Mouse (Mus musculus): Measurements from ENCODE around the gene Hecw2. TPM values are rescaled to one million over a fixed set of nuclear protein-coding genes. Genes with fewer than 3 reads are reported as not detected.

Hecw2 gene
- total RNA-seq (2017), result not detected in 2 replicates

DNA sequence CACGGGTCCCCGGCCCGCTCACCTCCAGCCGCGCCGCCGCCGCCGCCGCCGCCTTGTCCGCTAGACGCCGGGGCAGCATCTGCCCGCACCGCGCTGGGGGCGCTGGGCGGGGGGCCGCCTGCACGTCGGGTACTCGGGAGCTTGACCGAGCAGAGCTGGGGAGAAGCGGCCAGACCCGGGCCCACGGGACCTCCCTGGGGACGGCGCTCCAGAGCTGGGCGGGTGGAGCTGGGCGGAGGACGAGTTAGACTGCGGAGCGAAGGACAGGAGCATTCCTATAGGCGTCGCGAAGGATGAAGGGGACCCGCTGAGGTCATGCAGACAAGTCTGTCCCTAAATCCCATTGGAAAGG is at the start of gene Hecw2:
Gene Hecw2 (minus strand): TSS at position 215 of the 352 bp plus-strand sequence.
- ATAC-seq (replicated peaks; ENCODE audit: low read depth, poor library complexity, severe bottlenecking), result peak; percentile 45; the same call in 1 of the 2 replicates

DNA sequence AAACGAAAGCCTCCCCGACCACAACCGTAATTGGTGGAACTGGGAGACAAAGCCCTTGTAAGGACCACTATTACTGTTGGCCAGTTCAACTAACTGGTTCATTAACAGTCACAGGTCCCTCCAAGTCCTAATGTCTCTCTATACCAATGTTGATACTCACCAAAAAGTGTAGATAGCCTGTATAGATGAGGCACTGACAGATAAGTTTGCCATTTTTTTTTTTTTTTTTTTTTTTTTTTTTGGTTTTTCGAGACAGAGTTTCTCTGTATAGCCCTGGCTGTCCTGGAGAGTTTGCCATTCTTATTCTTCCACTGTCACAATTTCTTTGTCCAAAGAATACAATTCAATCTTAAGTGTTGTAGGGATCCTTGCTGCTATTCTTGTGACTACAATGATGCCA is 47.8 kb upstream of the Hecw2 start:
- no peak for ATAC-seq (replicated peaks; ENCODE audit: low read depth, poor library complexity, severe bottlenecking)

DNA sequence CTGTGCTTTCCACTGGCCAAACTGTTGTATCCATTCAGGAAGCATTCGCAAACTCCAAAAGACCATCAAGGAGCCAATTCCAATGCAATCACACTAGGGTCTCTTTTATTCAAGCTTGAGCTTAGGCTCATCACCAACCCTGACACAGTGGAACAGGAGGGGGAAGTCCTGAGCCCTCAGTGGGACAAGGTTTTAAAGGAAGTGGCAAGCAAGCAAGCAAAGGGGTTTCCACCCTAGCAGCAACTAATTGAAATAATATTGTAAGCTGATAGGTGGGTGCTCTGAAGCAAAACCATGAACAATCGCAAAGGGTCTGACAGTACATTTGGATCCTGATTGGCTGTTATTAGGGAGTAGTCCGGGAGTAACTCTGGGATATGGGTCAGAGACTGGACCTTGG is 25.3 kb upstream of the Hecw2 start:
- ATAC-seq (replicated peaks; ENCODE audit: low read depth, poor library complexity, severe bottlenecking), result no peak

DNA sequence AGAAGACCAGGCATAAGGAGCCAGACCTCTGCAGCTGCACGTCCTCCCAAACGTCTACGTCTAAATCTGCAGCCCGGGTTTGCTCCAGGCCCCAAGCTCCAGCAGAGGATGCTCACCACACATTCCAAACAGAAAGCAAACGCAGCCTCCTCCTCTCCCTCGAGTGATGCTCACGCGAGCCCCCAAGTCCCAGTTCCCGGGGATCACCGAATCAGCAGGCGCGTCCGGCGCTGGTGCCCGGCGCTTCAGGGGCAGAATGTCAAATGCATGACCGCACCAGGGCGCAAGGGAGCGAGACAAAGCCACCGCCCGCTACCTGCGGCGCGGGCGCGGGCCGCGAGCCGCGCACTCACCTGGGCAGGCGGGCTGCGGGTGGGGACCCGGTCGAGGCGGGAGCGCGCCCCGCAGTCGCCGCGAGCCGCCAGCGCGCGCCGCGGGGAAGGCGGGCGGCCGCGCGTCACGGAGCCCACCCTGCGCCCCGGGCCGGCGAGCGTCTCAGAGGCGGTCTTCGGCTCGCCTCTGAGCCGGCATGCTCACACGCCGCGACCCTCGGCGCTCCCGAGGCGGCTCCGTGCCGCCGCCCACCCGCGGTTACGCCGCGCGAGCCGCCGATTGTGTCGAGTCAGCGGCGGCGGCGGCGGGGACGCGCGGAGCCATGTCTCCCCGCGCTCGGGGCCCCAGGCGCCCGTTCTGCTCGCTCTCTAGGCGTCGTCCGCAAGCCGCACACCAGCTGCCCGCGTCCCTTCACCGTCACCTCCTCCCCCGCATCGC is 600 bp downstream of the Hecw2 start:
- ATAC-seq (replicated peaks; ENCODE audit: low read depth, poor library complexity, severe bottlenecking), result peak; percentile 63

DNA sequence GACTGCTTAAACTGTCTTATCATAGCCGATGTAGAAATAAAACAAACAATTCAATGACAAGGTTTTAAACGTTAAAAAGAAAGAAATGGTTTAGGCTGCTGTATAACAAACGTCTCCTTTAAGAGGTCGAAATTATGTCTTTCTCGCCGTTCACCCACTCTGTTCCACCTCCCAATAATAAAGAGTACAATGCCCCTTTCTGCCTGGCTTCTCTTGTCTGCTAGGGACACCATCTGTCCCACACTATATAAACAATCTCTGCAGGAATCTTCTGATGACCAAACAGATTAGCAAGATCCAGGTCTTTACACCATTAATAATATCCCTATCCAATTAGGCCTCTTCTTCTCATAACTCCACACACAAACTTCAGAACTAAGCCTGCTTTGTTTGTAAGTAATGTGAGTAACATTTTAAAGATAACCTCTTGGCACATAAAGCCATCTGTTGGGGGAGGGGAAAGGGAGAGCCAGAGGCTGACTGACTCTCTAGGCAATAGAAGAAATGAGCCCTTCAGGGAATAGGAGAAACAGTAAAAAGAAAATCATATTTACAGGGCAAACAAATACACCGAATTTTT is 1.7 kb downstream of the Hecw2 start:
- ATAC-seq (replicated peaks; ENCODE audit: low read depth, poor library complexity, severe bottlenecking), result no peak

DNA sequence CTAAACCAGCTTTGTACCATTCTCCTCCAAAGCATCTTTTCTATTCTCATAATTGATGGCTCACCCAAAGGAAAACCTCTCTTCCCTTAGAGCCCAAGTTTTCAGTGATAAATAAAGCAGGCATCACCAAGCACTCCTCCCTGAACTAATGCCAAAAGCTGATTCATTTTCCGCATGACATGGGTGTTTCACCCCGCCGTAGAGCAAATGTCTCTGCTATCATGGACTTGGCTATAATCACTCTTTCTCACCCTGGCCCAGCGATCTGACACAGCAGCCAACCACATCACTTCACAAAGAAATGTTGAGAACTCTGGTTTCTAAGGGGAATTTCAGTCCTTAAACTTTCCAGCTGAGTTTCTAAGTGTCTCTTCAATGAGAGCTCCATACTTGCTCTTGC is 7.4 kb downstream of the Hecw2 start:
- ATAC-seq (replicated peaks; ENCODE audit: low read depth, poor library complexity, severe bottlenecking), result no peak

DNA sequence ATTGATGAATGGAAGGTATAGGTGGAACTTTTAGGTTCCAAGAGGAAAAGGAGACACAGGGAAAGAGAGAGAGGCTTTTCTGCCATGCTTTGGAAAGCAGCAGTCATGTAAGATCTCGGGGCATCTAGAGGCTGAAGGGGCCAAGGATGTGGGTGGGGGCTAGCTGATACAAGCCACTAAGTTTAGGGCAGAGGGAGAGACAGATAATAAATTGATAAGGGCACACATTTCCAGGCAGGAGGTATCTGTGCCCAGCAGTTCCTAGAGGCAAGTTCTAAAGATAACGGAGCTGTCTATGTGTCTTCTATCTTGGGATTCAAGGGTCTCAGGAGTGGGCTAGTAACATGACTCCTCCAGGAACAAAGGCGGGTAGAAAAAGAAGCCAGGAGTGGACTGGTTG is 8.6 kb downstream of the Hecw2 start:
- no peak for ATAC-seq (replicated peaks; ENCODE audit: low read depth, poor library complexity, severe bottlenecking)

DNA sequence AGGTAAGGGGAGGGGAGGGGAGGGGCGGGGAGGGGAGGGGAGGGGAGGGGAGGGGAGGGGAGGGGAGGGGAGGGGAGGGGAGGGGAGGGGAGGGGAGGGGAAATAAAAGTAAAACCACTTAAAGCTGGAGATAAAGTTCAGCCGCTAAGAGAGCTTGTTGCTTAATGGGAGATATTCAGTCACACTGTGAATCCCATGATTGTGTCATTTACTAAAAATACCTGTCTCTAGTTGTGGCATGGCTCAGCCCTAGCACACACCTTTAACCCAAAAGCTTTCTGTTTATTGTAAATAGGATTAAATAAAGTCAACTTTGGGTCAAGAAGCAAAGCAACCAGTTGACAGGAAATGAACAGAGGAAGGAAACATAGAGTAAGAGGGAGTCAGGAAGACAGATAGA is 14.3 kb downstream of the Hecw2 start:
- no peak for ATAC-seq (replicated peaks; ENCODE audit: low read depth, poor library complexity, severe bottlenecking)

DNA sequence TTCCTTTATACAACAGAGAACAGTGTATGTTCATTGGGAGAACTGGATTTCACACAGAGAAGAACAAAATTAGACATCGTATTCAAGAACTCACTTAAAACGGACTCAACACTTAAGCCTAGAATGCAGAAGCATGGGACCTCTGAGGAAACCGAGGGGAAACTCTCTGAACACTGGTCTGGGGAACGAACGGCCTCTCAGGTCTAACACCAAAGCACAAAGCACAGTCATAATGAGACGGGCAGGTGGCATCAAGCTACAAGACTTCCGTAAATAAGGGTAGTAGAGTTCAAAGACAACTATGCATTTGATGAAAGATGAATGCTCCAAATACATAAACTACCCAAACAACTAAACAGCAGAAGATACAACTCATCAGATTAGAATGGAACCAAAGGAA is 15.8 kb downstream of the Hecw2 start:
- ATAC-seq (replicated peaks; ENCODE audit: low read depth, poor library complexity, severe bottlenecking), result no peak

DNA sequence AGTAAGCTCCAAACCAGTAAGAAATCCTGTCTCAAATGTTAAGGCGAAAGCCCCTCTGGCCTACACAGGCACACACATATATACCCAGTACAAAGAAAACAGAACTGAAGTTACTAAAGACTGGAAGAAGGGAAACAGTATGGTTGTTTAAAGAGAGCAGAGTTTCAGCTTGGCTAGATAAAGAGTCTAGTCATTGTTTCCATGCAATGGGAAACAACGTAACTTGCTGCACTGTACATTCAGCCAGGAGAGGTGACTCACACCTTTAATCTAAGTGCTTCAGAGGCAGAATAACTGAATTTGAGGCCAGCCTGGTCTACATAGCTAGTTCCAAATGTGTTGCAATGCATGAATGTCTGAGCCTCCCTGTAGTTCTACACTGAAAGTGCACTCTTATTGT is 18.4 kb downstream of the Hecw2 start:
- ATAC-seq (replicated peaks; ENCODE audit: low read depth, poor library complexity, severe bottlenecking), result no peak

DNA sequence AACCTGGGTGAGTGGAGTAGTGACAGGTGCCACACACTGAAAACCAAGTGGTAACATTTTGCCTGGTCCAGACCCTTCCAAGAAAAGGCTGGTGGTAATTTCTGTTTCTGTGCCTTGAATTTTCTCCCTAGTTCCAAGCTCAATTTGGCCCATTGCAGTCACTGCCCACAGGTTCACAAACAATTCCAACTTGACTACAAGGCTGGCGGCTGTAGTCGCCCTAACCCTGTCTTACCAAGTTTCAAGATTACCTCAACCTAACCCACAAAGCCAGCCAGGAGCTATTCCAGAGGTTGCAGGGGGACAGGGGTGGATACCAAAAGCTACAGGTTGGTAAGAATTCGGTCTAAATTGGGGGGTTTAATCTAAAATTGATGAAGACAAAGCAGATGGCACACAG is 27.0 kb downstream of the Hecw2 start:
- ATAC-seq (replicated peaks; ENCODE audit: low read depth, poor library complexity, severe bottlenecking), result no peak

DNA sequence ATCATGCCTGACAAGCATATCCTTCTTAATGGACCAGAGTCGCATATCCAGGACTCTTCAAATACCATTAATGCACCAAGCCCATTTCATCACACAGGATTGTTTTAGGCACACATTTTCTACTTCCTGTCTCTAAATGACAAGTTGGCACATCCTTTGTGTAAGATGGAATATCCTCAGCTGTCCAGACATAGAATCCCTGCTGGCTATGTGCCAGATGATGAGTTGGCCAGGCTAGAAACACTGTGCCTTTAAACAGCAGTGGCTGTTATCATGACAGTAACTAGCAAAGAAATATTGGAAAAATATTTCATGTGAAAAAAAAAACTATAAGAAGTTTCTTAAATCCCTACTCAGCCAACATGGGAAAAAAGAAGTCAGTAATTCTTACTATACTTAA is 35.4 kb downstream of the Hecw2 start:
- no peak for ATAC-seq (replicated peaks; ENCODE audit: low read depth, poor library complexity, severe bottlenecking)

DNA sequence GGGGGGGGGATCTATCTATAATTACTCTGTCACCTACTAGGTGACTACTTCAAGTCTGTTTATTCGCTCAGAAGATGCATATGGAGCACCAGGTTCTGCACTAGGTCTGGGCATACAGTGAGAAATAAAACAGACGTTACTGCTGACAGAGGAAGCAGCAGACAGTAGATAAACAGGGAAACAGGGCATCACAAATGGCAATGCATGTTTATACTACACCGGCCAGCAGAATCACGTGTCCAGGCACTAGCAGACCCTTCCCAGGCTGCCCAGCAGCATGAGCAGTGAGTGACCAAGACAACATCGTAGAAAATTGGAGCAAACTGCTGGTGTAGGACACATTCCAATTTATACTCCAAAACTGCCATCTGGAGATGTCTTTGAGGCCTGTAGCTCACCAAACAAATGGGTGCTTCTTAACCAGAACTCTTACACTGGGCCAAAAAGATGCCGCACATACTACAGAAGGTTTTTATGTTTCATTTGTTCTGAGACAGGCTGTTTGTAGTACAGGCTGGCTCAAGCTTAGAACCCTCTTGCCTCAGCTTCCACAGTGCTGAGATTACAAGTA is 41.7 kb downstream of the Hecw2 start:
- ATAC-seq (replicated peaks; ENCODE audit: low read depth, poor library complexity, severe bottlenecking), result no peak

DNA sequence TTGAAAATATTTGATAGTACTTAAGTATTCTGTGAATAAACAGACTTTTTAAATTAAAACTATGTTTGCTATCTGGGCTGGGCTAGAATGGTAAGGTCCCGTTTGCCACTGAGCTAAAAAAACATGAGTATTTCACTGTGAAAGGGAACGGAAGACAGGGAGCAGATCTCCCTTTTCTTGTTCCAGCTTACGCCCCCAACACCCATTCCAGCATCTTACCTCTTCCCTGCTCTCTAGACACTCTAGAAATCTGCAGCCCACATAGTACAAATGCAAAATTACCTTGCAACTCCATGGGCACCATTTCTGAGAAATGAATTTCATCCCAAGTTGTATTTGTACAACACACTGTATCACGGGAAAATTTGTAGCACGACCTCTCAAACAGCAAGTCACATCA is 49.9 kb downstream of the Hecw2 start:
- ATAC-seq (replicated peaks; ENCODE audit: low read depth, poor library complexity, severe bottlenecking), result no peak

DNA sequence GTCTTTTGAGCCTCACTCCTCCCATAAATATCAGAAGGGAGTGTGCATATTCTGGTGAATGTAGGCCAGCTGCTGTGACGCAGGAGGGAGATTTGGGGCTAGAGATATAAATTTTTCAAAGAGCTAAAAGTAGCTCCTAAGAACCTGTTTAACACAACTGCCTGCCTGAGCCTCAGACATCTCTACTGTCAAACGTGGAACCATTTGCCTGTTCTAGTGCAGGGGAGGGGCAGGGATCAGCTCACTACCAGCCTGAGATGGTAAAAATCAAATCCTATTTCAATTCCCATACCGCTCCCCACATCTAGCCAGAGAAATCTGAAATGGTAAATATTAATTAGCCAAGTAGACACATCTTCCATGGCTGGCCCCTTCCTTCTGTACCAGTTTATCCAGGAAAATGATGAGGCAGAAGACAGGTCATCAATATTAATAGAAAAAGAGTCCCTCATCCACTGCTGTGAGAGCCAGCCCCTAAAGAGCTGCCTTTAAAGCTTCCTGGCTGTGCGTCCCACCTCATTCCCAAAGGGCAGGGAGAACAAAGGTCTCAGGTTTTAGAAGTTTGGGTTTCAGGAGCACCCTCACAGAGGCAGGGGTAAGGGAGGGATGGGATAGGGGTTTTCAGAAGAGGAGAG is 61.0 kb downstream of the Hecw2 start:
- no peak for ATAC-seq (replicated peaks; ENCODE audit: low read depth, poor library complexity, severe bottlenecking)

DNA sequence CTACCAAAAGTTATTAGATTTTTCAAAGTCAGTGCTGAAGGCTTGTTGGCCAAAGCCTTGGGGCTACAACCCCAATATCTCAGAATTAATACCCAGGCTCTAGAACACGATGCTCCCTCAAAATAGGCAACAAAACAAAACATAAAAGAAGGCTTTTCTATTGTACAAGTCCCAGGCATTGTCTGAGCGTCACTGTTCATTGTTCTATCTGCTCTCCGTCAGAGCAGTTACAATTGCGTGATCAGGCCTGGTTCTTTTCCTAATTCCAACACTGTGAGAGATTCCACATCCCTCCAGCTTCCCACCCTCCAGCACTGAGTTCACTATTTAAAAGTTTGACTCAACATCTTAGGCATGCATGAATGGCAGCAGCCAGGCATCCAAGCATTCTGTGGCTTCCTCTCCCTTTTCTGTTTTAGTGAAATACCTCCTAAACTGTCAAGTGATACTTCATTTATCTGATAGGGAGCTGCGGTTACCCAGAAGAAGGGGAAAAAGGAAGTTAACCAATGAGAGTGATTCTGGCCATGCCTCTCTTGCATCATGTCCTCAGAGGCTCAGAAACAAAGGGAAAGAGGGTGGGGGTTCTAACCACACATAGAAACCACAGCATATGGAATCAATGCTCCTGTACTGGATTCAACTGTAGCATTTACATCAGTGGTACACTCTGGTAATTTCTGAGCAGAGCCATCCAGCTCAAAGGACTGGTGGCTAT is 66.1 kb downstream of the Hecw2 start:
- peak; percentile 98 for ATAC-seq (replicated peaks; ENCODE audit: low read depth, poor library complexity, severe bottlenecking)

DNA sequence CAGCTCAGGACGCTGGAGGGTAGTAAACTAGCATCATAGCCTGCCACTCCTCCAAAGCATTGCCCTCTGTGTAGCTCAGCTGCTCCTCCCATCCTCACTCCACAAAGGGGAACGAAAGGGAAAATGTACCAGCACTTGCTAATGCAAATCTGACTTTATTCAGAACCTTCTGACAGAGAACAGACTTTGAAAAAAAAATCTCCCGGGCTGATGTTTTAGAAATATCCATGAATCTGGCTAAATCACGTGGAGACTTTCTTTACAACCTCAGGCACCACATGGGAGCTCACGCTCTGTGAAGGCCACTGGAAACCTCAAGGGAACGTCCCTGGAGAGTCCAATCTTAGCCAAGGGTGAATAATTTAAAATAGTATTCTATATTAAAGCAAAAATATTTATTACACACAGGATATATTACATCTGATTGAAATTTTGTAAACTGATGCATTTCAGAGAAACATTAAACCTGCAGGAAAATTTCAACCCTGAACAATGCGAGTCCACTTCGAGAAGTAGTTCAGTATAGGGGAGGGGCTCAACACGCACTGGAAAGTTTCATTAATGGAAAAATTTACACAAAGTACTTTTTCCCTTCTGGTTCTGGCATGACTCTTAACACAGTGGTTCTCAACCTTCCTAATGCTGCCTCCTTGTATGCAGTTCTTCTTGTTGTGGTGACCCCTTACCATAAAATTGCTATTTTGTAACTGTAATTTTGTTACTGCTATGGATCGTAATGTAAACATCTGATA is 67.8 kb downstream of the Hecw2 start:
- no peak for ATAC-seq (replicated peaks; ENCODE audit: low read depth, poor library complexity, severe bottlenecking)

DNA sequence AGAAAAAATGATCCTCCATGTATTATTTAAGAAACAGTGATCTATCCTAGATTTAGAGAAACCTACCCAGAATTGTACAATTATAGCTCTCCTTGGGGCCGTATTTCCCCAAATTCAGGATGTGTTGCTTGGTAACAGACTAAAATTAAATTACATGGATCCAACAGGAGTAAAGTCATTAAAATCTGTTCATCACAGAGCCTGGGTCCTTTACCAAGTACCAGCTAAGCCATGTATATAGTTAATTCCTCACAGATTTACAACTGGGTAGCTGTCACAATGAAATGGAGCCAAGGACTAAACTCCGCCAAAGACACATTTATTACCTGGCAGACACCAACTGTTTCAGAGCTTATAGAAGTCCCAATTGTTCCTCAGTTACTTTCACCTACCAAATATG is 72.4 kb downstream of the Hecw2 start:
- no peak for ATAC-seq (replicated peaks; ENCODE audit: low read depth, poor library complexity, severe bottlenecking)

DNA sequence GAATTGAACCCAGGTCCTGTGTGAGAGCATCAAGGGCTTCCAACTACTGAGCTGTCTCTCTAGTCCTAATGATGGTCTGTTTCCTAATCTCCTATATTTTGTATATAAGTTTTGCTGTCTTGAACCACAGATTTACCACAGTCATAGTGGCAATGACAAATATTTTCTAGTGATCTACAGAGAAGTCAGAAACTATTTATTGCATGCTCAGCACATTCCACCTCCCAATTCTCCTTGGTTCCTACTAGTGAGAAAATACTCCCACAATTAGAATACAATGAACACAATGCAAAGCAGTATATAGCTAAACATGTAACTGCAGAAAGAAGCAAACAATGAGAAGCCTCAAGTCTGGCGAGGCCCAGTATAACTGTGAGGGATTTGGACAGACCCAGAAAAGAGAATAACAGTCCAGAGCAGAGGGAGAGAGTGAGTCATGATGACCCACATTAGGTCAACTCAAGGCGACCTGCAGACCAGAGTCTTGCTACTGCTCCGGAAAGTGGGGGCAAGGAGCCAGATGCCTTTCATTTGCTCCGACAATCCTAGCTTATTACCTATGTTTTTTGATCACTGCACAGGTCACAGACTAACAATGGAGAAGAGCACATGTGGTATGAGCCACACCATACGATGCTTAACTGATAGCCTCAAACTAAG is 73.8 kb downstream of the Hecw2 start:
- no peak for ATAC-seq (replicated peaks; ENCODE audit: low read depth, poor library complexity, severe bottlenecking)

Measured in common myeloid progenitor, adult 5-6 weeks (primary cell).